Mouse (Mus musculus) ES-Bruce4 (cell line): ENCODE measurements around the gene Gnb2.

Experiments used
- CTCF ChIP-seq: IDR thresholded peaks from one replicate; pipeline ENCODE4 v1.8.1; 2011; ENCODE audit warnings: low read depth, low read length
- POLR2A ChIP-seq: IDR thresholded peaks from one replicate; pipeline ENCODE4 v1.8.1; 2011; ENCODE audit warnings: low read length; ENCODE audit not compliant: insufficient read depth

- TF ChIP-seq CTCF, result no peak
- TF ChIP-seq POLR2A, result no peak
Observed at GRCm38 (mm10) chr5:137568223-137568798, 35.0 kb upstream of the Gnb2 start.
